ENCODE assay signal across 22 mouse cellular contexts in genomic region chr8:23351367-23351930, GRCm38 (mm10).
A peak's percentile ranks its signal among the peaks of the same experiment; 100 is the strongest.
DNase-seq lines count a peak whose midpoint lies in the region; ATAC-seq and TF ChIP-seq lines count a peak whose summit lies in the region.
"Had no signal": no experiment of that assay in that cellular context is flagged by ENCODE, and none has a peak within 500 bp of the region (broad histone marks: within the 10 kb centered on the region; RNA-seq: fewer than 3 reads in every experiment).

No protein-coding gene starts in this region.

- no peak overlapping the region for H3K27ac ChIP-seq in kidney, embryonic 15.5 days
- no peak overlapping the region for H3K27ac ChIP-seq in lung, postnatal 0 days (ENCODE audit: low read length)
- H3K27ac ChIP-seq in limb, embryonic 10.5 days: no peak overlapping the region
- H3K27ac ChIP-seq: forebrain, embryonic 13.5 days; heart, embryonic 15.5 days; hindbrain, embryonic 12.5 days; hindbrain, embryonic 15.5 days had no signal

- no peak overlapping the region for H3K9ac ChIP-seq in kidney, embryonic 15.5 days
- no peak overlapping the region for H3K9ac ChIP-seq in lung, postnatal 0 days (replicated peaks; ENCODE audit: low read depth)
- H3K9ac ChIP-seq: forebrain, embryonic 13.5 days; heart, embryonic 15.5 days; hindbrain, embryonic 12.5 days; hindbrain, embryonic 15.5 days had no signal

- H3K9me3 ChIP-seq in kidney, embryonic 15.5 days (replicated peaks): no peaks in the 10 kb centered on the region
- no peaks in the 10 kb centered on the region for H3K9me3 ChIP-seq in lung, postnatal 0 days (ENCODE audit: low read length)
- H3K9me3 ChIP-seq in limb, embryonic 10.5 days (replicated peaks): no peaks in the 10 kb centered on the region
- H3K9me3 ChIP-seq: forebrain, embryonic 13.5 days; heart, embryonic 15.5 days; hindbrain, embryonic 12.5 days; hindbrain, embryonic 15.5 days had no signal

- no peak overlapping the region for H3K4me3 ChIP-seq in kidney, embryonic 15.5 days (replicated peaks)
- no peak overlapping the region for H3K4me3 ChIP-seq in lung, postnatal 0 days (ENCODE audit: low read depth, low read length)
- H3K4me3 ChIP-seq in limb, embryonic 10.5 days: no peak overlapping the region
- H3K4me3 ChIP-seq: forebrain, embryonic 10.5 days; forebrain, embryonic 13.5 days; heart, embryonic 15.5 days; hindbrain, embryonic 12.5 days; hindbrain, embryonic 15.5 days had no signal

- no peak for TF ChIP-seq POLR2A in brain, embryonic 14.5 days (IDR thresholded peaks at IDR 0.05; ENCODE audit: borderline replicate concordance, extremely low read depth, insufficient read depth, insufficient read length, poor library complexity, severe bottlenecking)

- ATAC-seq in cerebellum, adult (ENCODE audit: insufficient number of reproducible peaks, low FRiP score, low TSS enrichment): no peak
- ATAC-seq in kidney, embryonic 15.5 days (replicated peaks; ENCODE audit: low FRiP score): peak; percentile 58; the same call in 1 of the 2 replicates
- no peak for ATAC-seq in lung, postnatal 0 days
- ATAC-seq: forebrain, embryonic 13.5 days; forebrain, embryonic 16.5 days had no signal

- H3K4me2 ChIP-seq in kidney, embryonic 15.5 days: peak overlapping the region; percentile 27; the same call in 1 of the 2 replicates
- H3K4me2 ChIP-seq in lung, postnatal 0 days (replicated peaks; ENCODE audit: low read depth, low read length): no peak overlapping the region
- H3K4me2 ChIP-seq: forebrain, embryonic 13.5 days; hindbrain, embryonic 12.5 days; hindbrain, embryonic 15.5 days had no signal

- TF ChIP-seq EP300 in lung, postnatal 0 days (IDR thresholded peaks at IDR 0.05): no peak

- no peaks in the 10 kb centered on the region for H3K27me3 ChIP-seq in kidney, embryonic 15.5 days
- H3K27me3 ChIP-seq in lung, postnatal 0 days (replicated peaks; ENCODE audit: insufficient read depth, low read length): no peaks in the 10 kb centered on the region
- no peaks in the 10 kb centered on the region for H3K27me3 ChIP-seq in limb, embryonic 10.5 days (ENCODE audit: low read depth, poor library complexity, severe bottlenecking)
- H3K27me3 ChIP-seq: forebrain, embryonic 13.5 days; heart, embryonic 15.5 days; hindbrain, embryonic 12.5 days; hindbrain, embryonic 15.5 days had no signal

- H3K36me3 ChIP-seq in kidney, embryonic 15.5 days: no peaks in the 10 kb centered on the region
- H3K36me3 ChIP-seq in lung, postnatal 0 days (ENCODE audit: insufficient read depth, low read length): no peaks in the 10 kb centered on the region
- no peaks in the 10 kb centered on the region for H3K36me3 ChIP-seq in limb, embryonic 10.5 days
- H3K36me3 ChIP-seq: forebrain, embryonic 10.5 days; heart, embryonic 15.5 days; hindbrain, embryonic 12.5 days; hindbrain, embryonic 15.5 days had no signal

- WGBS in kidney, embryonic 15.5 days: 58% methylated on average over 15 of the region's 15 CpGs
- WGBS in lung, postnatal 0 days: 71% methylated on average over 15 of the region's 15 CpGs
- WGBS in limb, embryonic 10.5 days: 93% methylated on average over 15 of the region's 15 CpGs

- peak; percentile 18 to 25 for DNase-seq in cerebellum, postnatal 10 days
- DNase-seq in kidney, postnatal 14 days: no peak
- DNase-seq in lung, postnatal 10 days: peak; percentile 4
- no peak for DNase-seq in lung, postnatal 0 days (ENCODE audit: low spot score)
- DNase-seq in brain, embryonic 14.5 days (ENCODE audit: low read depth): peak; percentile 5
- DNase-seq in limb, embryonic 10.5 days (ENCODE audit: low spot score): no peak
- DNase-seq: adrenal gland, postnatal 10 days; adrenal gland, postnatal 36 days; cerebellum, adult 11-12 months; cerebellum, adult 8-10 months; cerebellum, postnatal 14 days; gastrocnemius, postnatal 10 days; gastrocnemius, postnatal 36 days; heart, postnatal 14 days had no signal

- TF ChIP-seq CTCF in lung, postnatal 0 days (IDR thresholded peaks at IDR 0.05): no peak
- TF ChIP-seq CTCF in brain, embryonic 14.5 days (IDR thresholded peaks at IDR 0.05; ENCODE audit: borderline replicate concordance, extremely low read depth, insufficient read depth, insufficient read length): no peak

- H3K4me1 ChIP-seq in kidney, embryonic 15.5 days: peaks cover 11% of the 10 kb centered on the region
- no peaks in the 10 kb centered on the region for H3K4me1 ChIP-seq in lung, postnatal 0 days (ENCODE audit: insufficient read depth, low read depth, low read length)
- peaks cover 4% of the 10 kb centered on the region; the same call in 1 of the 2 replicates for H3K4me1 ChIP-seq in limb, embryonic 10.5 days
- H3K4me1 ChIP-seq: heart, embryonic 15.5 days; hindbrain, embryonic 12.5 days; hindbrain, embryonic 15.5 days had no signal

Comparison
In these comparisons a context has a peak if more than half of its experiments do, and no peak if none do; other contexts are left out.
1. DNase-seq: peak in cerebellum, postnatal 10 days (2 of 2), lung, postnatal 10 days (single experiment) and brain, embryonic 14.5 days (single experiment); none in kidney, postnatal 14 days (single experiment), lung, postnatal 0 days (single experiment) and limb, embryonic 10.5 days (single experiment).